Mouse (Mus musculus): Measurements from ENCODE around the gene Stard7. TPM values are rescaled to one million over a fixed set of nuclear protein-coding genes. Genes with fewer than 3 reads are reported as not detected.

The Stard7 gene
- polyA plus RNA-seq, 1 experiment from 2014 or later = 92.5 TPM

DNA sequence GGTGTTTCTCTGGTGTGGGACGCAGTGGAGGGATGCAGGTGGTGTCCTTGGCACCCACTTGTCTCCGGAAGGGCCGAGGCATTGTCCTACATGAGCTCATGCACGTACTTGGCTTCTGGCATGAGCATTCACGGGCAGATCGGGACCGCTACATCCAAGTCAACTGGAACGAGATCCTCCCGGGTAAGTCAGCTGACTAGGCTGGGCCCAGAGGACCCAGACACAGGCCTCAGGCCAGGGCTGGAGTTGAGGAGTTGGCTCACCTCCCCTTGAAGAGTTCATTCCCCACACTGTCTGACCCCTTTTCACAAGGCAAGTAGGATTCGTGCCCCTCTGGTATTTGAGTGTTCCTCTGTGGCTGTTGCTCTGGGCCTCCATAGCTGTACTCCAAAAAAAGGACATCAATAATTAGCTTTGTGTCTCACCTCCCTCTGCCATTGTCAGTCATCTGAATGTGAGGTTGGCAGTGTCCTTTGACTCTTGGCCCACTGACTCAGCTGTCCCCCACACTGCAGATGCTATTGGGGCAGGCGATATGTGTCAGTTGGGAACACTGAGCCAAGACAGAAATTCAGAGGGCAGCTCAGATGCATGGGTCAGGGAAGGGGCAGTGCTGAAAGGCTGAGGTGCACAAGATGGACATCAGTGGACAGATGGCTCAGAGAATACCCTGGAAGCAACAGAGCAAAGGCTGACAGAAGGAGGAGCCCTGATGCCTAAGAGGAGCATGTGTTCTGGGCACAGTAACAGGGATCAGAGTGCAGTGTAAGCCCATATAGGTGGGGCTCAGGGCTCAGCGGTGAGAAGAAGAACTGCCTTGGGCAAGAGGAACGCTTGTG is 77.3 kb downstream of the Stard7 start:
- no peak for ATAC-seq (ENCODE audit: low FRiP score, low read depth)
- Histone ChIP-seq H3K27ac (replicated peaks) (no peak overlapping the region), H3K9ac (no peak overlapping the region), H3K4me1 (replicated peaks) (no peaks in the 10 kb centered on the region), H3K4me3 (no peak overlapping the region), H3K9me3 (no peaks in the 10 kb centered on the region), H3K4me2 (no peak overlapping the region), H3K36me3 (no peaks in the 10 kb centered on the region), H3K27me3 (no peaks in the 10 kb centered on the region)
- 82% methylated on average over 13 of the region's 13 CpGs for WGBS

Other genes with a start within 250 kb of the Stard7 start
- 29.3 and 33.0 TPM in 2 replicates for gene Blvra, start 199.6 kb upstream of the Stard7 start, polyA plus RNA-seq (2015; fragmentation: Nextera tagmentation; extraction: Ambion mirVana)
- 17.3 and 18.7 TPM in 2 replicates for gene Ncaph, start 136.3 kb upstream of the Stard7 start, polyA plus RNA-seq (2015; fragmentation: Nextera tagmentation; extraction: Ambion mirVana)
- gene Itpripl1, start 126.8 kb upstream of the Stard7 start, polyA plus RNA-seq (2015; fragmentation: Nextera tagmentation; extraction: Ambion mirVana) = 11.0 and 11.2 TPM in 2 replicates
- 0.87 and 1.0 TPM in 2 replicates for gene 1810024B03Rik, start 61.9 kb upstream of the Stard7 start, polyA plus RNA-seq (2015; fragmentation: Nextera tagmentation; extraction: Ambion mirVana)
- gene Snrnp200, start 61.8 kb upstream of the Stard7 start, polyA plus RNA-seq (2015; fragmentation: Nextera tagmentation; extraction: Ambion mirVana) = 45.0 and 50.1 TPM in 2 replicates
- 56.6 and 59.6 TPM in 2 replicates for gene Ciao1, start 22.4 kb upstream of the Stard7 start, polyA plus RNA-seq (2015; fragmentation: Nextera tagmentation; extraction: Ambion mirVana)
- gene Tmem127, start 22.3 kb upstream of the Stard7 start, polyA plus RNA-seq (2015; fragmentation: Nextera tagmentation; extraction: Ambion mirVana) = 55.2 and 58.7 TPM in 2 replicates
- 13.0 and 14.2 TPM in 2 replicates for gene Dusp2, start 65.9 kb downstream of the Stard7 start, polyA plus RNA-seq (2015; fragmentation: Nextera tagmentation; extraction: Ambion mirVana)
- not detected in 2 replicates for gene Astl, start 68.4 kb downstream of the Stard7 start, polyA plus RNA-seq (2015; fragmentation: Nextera tagmentation; extraction: Ambion mirVana)
- 0.47 TPM in 2 replicates for gene Adra2b, start 93.0 kb downstream of the Stard7 start, polyA plus RNA-seq (2015; fragmentation: Nextera tagmentation; extraction: Ambion mirVana)
- 0.18 and 0.33 TPM in 2 replicates for gene Gpat2, start 155.0 kb downstream of the Stard7 start, polyA plus RNA-seq (2015; fragmentation: Nextera tagmentation; extraction: Ambion mirVana)
- gene Fahd2a, start 174.3 kb downstream of the Stard7 start, polyA plus RNA-seq (2015; fragmentation: Nextera tagmentation; extraction: Ambion mirVana) = 30.4 and 31.8 TPM in 2 replicates